Mouse (Mus musculus): ENCODE results near the gene Col4a3bp. TPM values are rescaled to one million over a fixed set of nuclear protein-coding genes. Genes with fewer than 3 reads are reported as not detected.

The Col4a3bp gene
- polyA plus RNA-seq, 2 experiments: 4.5 to 5.7 TPM

GRCm38 (mm10) chr13:96570313-96571015, 28.0 kb downstream of the Col4a3bp start:
- Histone ChIP-seq H3K4me2 (ENCODE audit: low read depth) (peak overlapping the region; percentile 14; the same call in 1 of the 2 replicates), H3K4me1 (replicated peaks; ENCODE audit: control insufficient read depth in 2 of 2, insufficient read depth in 2 of 2, low read length in 1 of 2) (peaks cover 0 to 7% of the 10 kb centered on the region in 2 experiments; a peak in 2 of 4 replicates), H3K9ac (replicated peaks) (no peak overlapping the region), H3K9me3 (ENCODE audit: control insufficient read depth, low read length) (no peaks in the 10 kb centered on the region), H3K36me3 (replicated peaks; ENCODE audit: control insufficient read depth, insufficient read depth, low read depth) (no peaks in the 10 kb centered on the region), H3K4me3 (ENCODE audit: insufficient read depth in 1 of 2, low read depth in 2 of 2, low read length in 2 of 2) (no peak overlapping the region), H3K27me3 (ENCODE audit: control insufficient read depth, insufficient read depth, low read length) (no peaks in the 10 kb centered on the region), H3K27ac (no peak overlapping the region; the same call in 1 of the 2 replicates)
- ATAC-seq (ENCODE audit: insufficient read depth) (peak; percentile 79), DNase-seq (ENCODE audit: low read depth in 3 of 3, low spot score in 3 of 3) (peak; percentile 19 to 38 (median 28))
- TF ChIP-seq CTCF (IDR thresholded peaks at IDR 0.05; ENCODE audit: low read depth) (no peak), EP300 (IDR thresholded peaks at IDR 0.05; ENCODE audit: low read depth) (no peak)
- WGBS (ENCODE audit: insufficient replicate concordance): 72% methylated on average over 10 of the region's 10 CpGs

- no peak overlapping the region; the same call in 1 of the 2 replicates for H3K27ac ChIP-seq
- no peak overlapping the region for H3K4me3 ChIP-seq (ENCODE audit: insufficient read depth in 1 of 2, low read depth in 2 of 2, low read length in 2 of 2)
- no peak for ATAC-seq (ENCODE audit: insufficient read depth)
- no peak overlapping the region for H3K9ac ChIP-seq (replicated peaks)
- H3K9me3 ChIP-seq (ENCODE audit: control insufficient read depth, low read length): no peaks in the 10 kb centered on the region
- no peak for TF ChIP-seq CTCF (IDR thresholded peaks at IDR 0.05; ENCODE audit: low read depth)
- TF ChIP-seq EP300 (IDR thresholded peaks at IDR 0.05; ENCODE audit: low read depth): no peak
- no peaks in the 10 kb centered on the region for H3K27me3 ChIP-seq (ENCODE audit: control insufficient read depth, insufficient read depth, low read length)
- DNase-seq (ENCODE audit: low read depth in 3 of 3, low spot score in 3 of 3): no peak
- peaks cover 0 to 7% of the 10 kb centered on the region in 2 experiments; a peak in 2 of 4 replicates for H3K4me1 ChIP-seq (replicated peaks; ENCODE audit: control insufficient read depth in 2 of 2, insufficient read depth in 2 of 2, low read length in 1 of 2)
- WGBS (ENCODE audit: insufficient replicate concordance): 81% methylated on average over 6 of the region's 6 CpGs
- H3K36me3 ChIP-seq (replicated peaks; ENCODE audit: control insufficient read depth, insufficient read depth, low read depth): no peaks in the 10 kb centered on the region
- H3K4me2 ChIP-seq (ENCODE audit: low read depth): no peak overlapping the region; the same call in 1 of the 2 replicates
Observed at GRCm38 (mm10) chr13:96571016-96571361, 28.6 kb downstream of the Col4a3bp start.

GRCm38 (mm10) chr13:96574170-96574569, 31.8 kb downstream of the Col4a3bp start:
- Histone ChIP-seq H3K36me3 (replicated peaks; ENCODE audit: control insufficient read depth, insufficient read depth, low read depth) (no peaks in the 10 kb centered on the region), H3K4me2 (ENCODE audit: low read depth) (no peak overlapping the region)
- WGBS (ENCODE audit: insufficient replicate concordance): 86% methylated on average over 2 of the region's 2 CpGs

GRCm38 (mm10) chr13:96579104-96579503, 36.7 kb downstream of the Col4a3bp start:
- no peak for ATAC-seq (ENCODE audit: insufficient read depth)
- no peak overlapping the region for H3K4me3 ChIP-seq (ENCODE audit: insufficient read depth in 1 of 2, low read depth in 2 of 2, low read length in 2 of 2)
- no peaks in the 10 kb centered on the region for H3K27me3 ChIP-seq (ENCODE audit: control insufficient read depth, insufficient read depth, low read length)
- H3K9ac ChIP-seq (replicated peaks): no peak overlapping the region
- no peak for DNase-seq (ENCODE audit: low read depth in 3 of 3, low spot score in 3 of 3)
- no peak overlapping the region for H3K4me2 ChIP-seq (ENCODE audit: low read depth)
- no peak overlapping the region for H3K27ac ChIP-seq
- 49% methylated on average over 2 of the region's 2 CpGs for WGBS (ENCODE audit: insufficient replicate concordance)
- TF ChIP-seq EP300 (IDR thresholded peaks at IDR 0.05; ENCODE audit: low read depth) (no peak), CTCF (IDR thresholded peaks at IDR 0.05; ENCODE audit: low read depth) (no peak)
- H3K9me3 ChIP-seq (ENCODE audit: control insufficient read depth, low read length): no peaks in the 10 kb centered on the region
- peaks cover 0 to 7% of the 10 kb centered on the region in 2 experiments; a peak in 2 of 4 replicates for H3K4me1 ChIP-seq (replicated peaks; ENCODE audit: control insufficient read depth in 2 of 2, insufficient read depth in 2 of 2, low read length in 1 of 2)
- H3K36me3 ChIP-seq (replicated peaks; ENCODE audit: control insufficient read depth, insufficient read depth, low read depth): no peaks in the 10 kb centered on the region

More at GRCm38 (mm10) chr13:96574170-96574569, 31.8 kb downstream of the Col4a3bp start:
- TF ChIP-seq EP300 (IDR thresholded peaks at IDR 0.05; ENCODE audit: low read depth) (no peak), CTCF (IDR thresholded peaks at IDR 0.05; ENCODE audit: low read depth) (no peak)
- Histone ChIP-seq H3K9ac (replicated peaks) (no peak overlapping the region), H3K4me3 (ENCODE audit: insufficient read depth in 1 of 2, low read depth in 2 of 2, low read length in 2 of 2) (no peak overlapping the region), H3K27ac (no peak overlapping the region), H3K27me3 (ENCODE audit: control insufficient read depth, insufficient read depth, low read length) (no peaks in the 10 kb centered on the region), H3K4me1 (replicated peaks; ENCODE audit: control insufficient read depth in 2 of 2, insufficient read depth in 2 of 2, low read length in 1 of 2) (peaks cover 0 to 3% of the 10 kb centered on the region in 2 experiments; a peak in 2 of 4 replicates), H3K9me3 (ENCODE audit: control insufficient read depth, low read length) (no peaks in the 10 kb centered on the region)
- DNase-seq (ENCODE audit: low read depth in 3 of 3, low spot score in 3 of 3) (no peak), ATAC-seq (ENCODE audit: insufficient read depth) (no peak)

- TF ChIP-seq CTCF (IDR thresholded peaks at IDR 0.05; ENCODE audit: low read depth) (no peak), EP300 (IDR thresholded peaks at IDR 0.05; ENCODE audit: low read depth) (no peak)
- no peak overlapping the region for H3K4me3 ChIP-seq (ENCODE audit: insufficient read depth in 1 of 2, low read depth in 2 of 2, low read length in 2 of 2)
- H3K9ac ChIP-seq (replicated peaks): no peak overlapping the region
- H3K36me3 ChIP-seq (replicated peaks; ENCODE audit: control insufficient read depth, insufficient read depth, low read depth): peaks cover 2% of the 10 kb centered on the region; the same call in 1 of the 2 replicates
- no peak overlapping the region for H3K4me2 ChIP-seq (ENCODE audit: low read depth)
- peaks cover 0 to 8% of the 10 kb centered on the region in 2 experiments; a peak in 2 of 4 replicates for H3K4me1 ChIP-seq (replicated peaks; ENCODE audit: control insufficient read depth in 2 of 2, insufficient read depth in 2 of 2, low read length in 1 of 2)
- H3K27me3 ChIP-seq (ENCODE audit: control insufficient read depth, insufficient read depth, low read length): no peaks in the 10 kb centered on the region
- H3K9me3 ChIP-seq (ENCODE audit: control insufficient read depth, low read length): no peaks in the 10 kb centered on the region
- H3K27ac ChIP-seq: no peak overlapping the region
- ATAC-seq (ENCODE audit: insufficient read depth) (no peak), DNase-seq (ENCODE audit: low read depth in 3 of 3, low spot score in 3 of 3) (no peak)
- WGBS (ENCODE audit: insufficient replicate concordance): 74% methylated on average over 1 of the region's 1 CpGs
Observed at GRCm38 (mm10) chr13:96579979-96580378, 37.6 kb downstream of the Col4a3bp start.

All from liver, embryonic 14.5 days (tissue).